Mouse (Mus musculus) limb, embryonic 12.5 days (tissue): Measurements from ENCODE around the gene Ahnak2. TPM values are rescaled to one million over a fixed set of nuclear protein-coding genes. Genes with fewer than 3 reads are reported as not detected.

Experiments used
- ATAC-seq: fragments of 200-750 bp; cut with Nextera tagmentation; 2 replicates; pipeline ENCODE4 v1.8.0; 2017; ENCODE audit warnings: low read depth, moderate TSS enrichment; ENCODE audit not compliant: insufficient number of reproducible peaks, insufficient read depth, low FRiP score, low TSS enrichment
- H3K27ac ChIP-seq: fragments of 300-500 bp; sonication (generic); 2 replicates; pipeline ENCODE4 v1.5.1; 2016; ENCODE audit warnings: mild to moderate bottlenecking, moderate library complexity
- H3K27me3 ChIP-seq: fragments of 300-500 bp; sonication (generic); 2 replicates; pipeline ENCODE4 v1.6.1; 2016; ENCODE audit warnings: mild to moderate bottlenecking, moderate library complexity
- H3K36me3 ChIP-seq: fragments of 300-500 bp; sonication (generic); 2 replicates; pipeline ENCODE4 v1.6.1; 2016; ENCODE audit warnings: mild to moderate bottlenecking, moderate library complexity
- H3K4me1 ChIP-seq: fragments of 300-500 bp; sonication (generic); replicated peaks from 2 replicates; pipeline ENCODE4 v1.6.1; 2016
- H3K4me2 ChIP-seq: fragments of 300-500 bp; sonication (generic); 2 replicates; pipeline ENCODE4 v1.6.1; 2016; ENCODE audit warnings: mild to moderate bottlenecking, moderate library complexity
- H3K4me3 ChIP-seq: fragments of 300-500 bp; sonication (generic); replicated peaks from 2 replicates; pipeline ENCODE4 v1.5.1; 2016; ENCODE audit warnings: mild to moderate bottlenecking
- H3K9ac ChIP-seq: fragments of 300-500 bp; sonication (generic); replicated peaks from 2 replicates; pipeline ENCODE4 v1.6.1; 2016; ENCODE audit warnings: mild to moderate bottlenecking, moderate library complexity
- H3K9me3 ChIP-seq: fragments of 300-500 bp; sonication (generic); 2 replicates; pipeline ENCODE4 v1.6.1; 2016; ENCODE audit warnings: mild to moderate bottlenecking, moderate library complexity
- WGBS: fragments of 180-500 bp; shearing (Covaris S2); methylation state at CpG from one replicate; pipeline ENCODE4 v1.1.7; 2016; 5-methylcytosine and 5-hydroxymethylcytosine counted together
- polyA plus RNA-seq: library from polyadenylated mRNA; unstranded; fragments of >200 nt; fragmentation: Nextera tagmentation; extraction: Ambion mirVana; gene quantifications from 2 replicates; pipeline ENCODE4 v1.2.1, GENCODE M21; 2016

Ahnak2 gene
- polyA plus RNA-seq, 1 experiment from 2014 or later = 0.26 TPM

DNA sequence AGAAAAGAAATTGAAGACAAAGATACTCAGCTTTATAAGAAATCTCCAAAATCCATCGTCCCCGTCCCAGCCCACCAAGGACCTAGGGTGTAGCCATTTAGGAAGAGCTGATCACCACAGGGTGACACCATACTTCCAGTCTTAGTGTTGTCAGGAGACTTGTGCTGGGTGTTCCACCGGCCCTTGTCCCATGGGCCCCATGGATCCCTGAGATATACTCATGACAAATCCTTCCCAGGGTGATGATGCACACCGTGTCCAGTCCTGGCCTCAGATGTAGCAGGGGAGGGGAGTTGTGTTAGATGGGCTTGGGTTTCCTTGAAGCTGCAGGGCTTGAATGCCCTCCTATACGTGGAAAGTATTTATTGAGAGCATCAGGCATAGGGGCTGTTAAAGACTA lies 44.6 kb downstream of the Ahnak2 start:
- no peak overlapping the region for H3K4me2 ChIP-seq
- H3K4me3 ChIP-seq = no peak overlapping the region
- no peak for ATAC-seq
- no peaks in the 10 kb centered on the region for H3K9me3 ChIP-seq
- no peak overlapping the region for H3K27ac ChIP-seq
- WGBS = 90% methylated on average over 5 of the region's 5 CpGs
- no peaks in the 10 kb centered on the region; the same call in 1 of the 2 replicates for H3K27me3 ChIP-seq
- H3K9ac ChIP-seq = no peak overlapping the region
- H3K36me3 ChIP-seq = no peaks in the 10 kb centered on the region
- H3K4me1 ChIP-seq = 0 out of 2 replicates have a peak, but pooled peaks cover 4% of the 10 kb centered on the region

DNA sequence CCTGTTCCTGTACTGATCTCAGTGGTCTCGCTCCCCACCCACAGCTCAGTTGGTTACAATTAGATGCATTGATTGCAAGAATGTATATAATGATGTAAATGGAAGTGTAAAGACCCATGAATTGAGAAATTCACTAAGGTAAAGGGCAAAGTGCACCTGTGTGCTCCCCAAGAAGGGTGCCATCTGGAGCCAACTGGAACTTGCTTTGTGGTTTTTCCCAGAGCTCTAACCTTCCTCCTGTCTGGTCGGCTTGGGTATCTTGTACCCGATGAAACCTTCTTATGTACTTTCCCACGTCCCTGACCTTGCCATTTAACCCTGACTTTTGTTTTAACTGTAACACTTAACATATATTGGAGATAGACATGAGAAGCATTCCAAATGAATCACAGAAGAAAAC lies 46.6 kb downstream of the Ahnak2 start:
- Histone ChIP-seq H3K4me1 (0 out of 2 replicates have a peak, but pooled peaks cover 4% of the 10 kb centered on the region), H3K4me3 (no peak overlapping the region), H3K27ac (no peak overlapping the region), H3K27me3 (no peaks in the 10 kb centered on the region; the same call in 1 of the 2 replicates), H3K9me3 (no peaks in the 10 kb centered on the region), H3K36me3 (no peaks in the 10 kb centered on the region), H3K4me2 (no peak overlapping the region), H3K9ac (no peak overlapping the region)
- whole genome bisulfite sequencing = 73% methylated on average over 4 of the region's 4 CpGs
- ATAC-seq = no peak

DNA sequence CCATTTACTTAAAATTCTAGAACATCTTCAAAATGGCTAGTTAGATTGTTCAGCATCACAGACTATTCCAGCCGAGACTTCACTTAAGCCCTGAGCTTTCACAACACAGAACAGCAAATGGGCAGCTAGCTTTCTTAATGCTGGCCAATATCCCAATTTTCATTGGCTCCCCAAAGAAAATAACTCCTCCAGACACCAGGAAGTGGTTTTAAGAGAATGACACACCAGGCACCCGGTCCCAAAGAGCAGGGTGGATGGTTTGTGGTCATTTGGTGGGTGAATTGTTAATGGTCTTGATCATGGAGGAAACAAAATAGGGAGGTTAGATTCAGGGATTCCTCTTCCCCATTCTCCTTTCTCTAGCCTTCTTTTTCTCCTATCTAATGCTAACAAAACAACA lies 50.1 kb downstream of the Ahnak2 start:
- H3K4me2 ChIP-seq = no peak overlapping the region
- no peaks in the 10 kb centered on the region for H3K9me3 ChIP-seq
- 46% methylated on average over 2 of the region's 2 CpGs for WGBS
- H3K27ac ChIP-seq = no peak overlapping the region
- H3K4me1 ChIP-seq = peaks cover 3% of the 10 kb centered on the region
- no peak for ATAC-seq
- H3K4me3 ChIP-seq = no peak overlapping the region
- no peaks in the 10 kb centered on the region; the same call in 1 of the 2 replicates for H3K27me3 ChIP-seq
- H3K36me3 ChIP-seq = no peaks in the 10 kb centered on the region
- H3K9ac ChIP-seq = no peak overlapping the region

DNA sequence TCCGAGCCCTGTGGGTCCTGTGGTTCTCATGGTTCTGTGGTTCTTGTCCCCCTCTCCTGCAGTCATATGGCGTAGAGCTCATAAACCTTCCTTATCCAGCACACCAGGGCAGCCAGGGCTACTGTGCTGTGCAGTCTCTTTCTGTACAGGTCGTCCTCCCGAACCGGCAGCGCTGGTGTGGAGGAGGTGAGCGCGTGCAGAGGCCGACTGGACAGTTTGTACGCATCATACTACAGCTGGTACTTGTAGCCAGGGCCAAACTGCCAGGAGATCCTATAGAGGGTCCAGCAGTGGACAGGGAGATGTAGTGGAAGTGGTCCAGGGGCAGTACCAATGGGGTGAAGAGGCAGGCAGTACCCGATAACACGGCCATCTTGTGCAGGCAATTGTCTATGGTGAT lies 51.5 kb downstream of the Ahnak2 start:
- no peak for ATAC-seq
- Histone ChIP-seq H3K4me3 (no peak overlapping the region), H3K9me3 (no peaks in the 10 kb centered on the region), H3K4me2 (no peak overlapping the region), H3K36me3 (no peaks in the 10 kb centered on the region), H3K4me1 (peaks cover 10% of the 10 kb centered on the region), H3K27ac (no peak overlapping the region), H3K27me3 (no peaks in the 10 kb centered on the region; the same call in 1 of the 2 replicates), H3K9ac (no peak overlapping the region)
- WGBS = 88% methylated on average over 12 of the region's 12 CpGs

DNA sequence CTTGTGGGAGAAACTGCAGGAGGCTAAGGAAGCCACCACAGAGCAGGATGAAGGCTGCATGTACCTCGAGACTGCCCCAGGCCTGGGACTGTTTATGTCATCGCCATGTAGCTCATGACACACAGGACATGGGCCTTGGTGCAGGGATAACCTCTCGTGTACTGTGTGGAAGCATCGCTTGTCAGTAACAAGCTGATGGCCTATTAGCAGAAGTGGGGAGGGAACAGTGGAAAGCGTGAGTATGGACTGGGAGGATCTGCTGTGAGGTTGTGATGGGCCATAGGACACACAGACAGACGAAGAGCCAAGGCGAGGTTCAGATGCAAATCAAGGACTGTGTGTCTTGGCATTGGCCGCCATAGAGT lies 54.9 kb downstream of the Ahnak2 start:
- no peak for ATAC-seq
- Histone ChIP-seq H3K9me3 (no peaks in the 10 kb centered on the region), H3K9ac (peak overlapping the region; percentile 34; the same call in 1 of the 2 replicates), H3K4me1 (peaks cover 10% of the 10 kb centered on the region), H3K4me2 (no peak overlapping the region), H3K27ac (peak overlapping the region; percentile 76), H3K36me3 (peaks cover 30% of the 10 kb centered on the region), H3K27me3 (no peaks in the 10 kb centered on the region), H3K4me3 (no peak overlapping the region)
- 81% methylated on average over 8 of the region's 8 CpGs for whole genome bisulfite sequencing

DNA sequence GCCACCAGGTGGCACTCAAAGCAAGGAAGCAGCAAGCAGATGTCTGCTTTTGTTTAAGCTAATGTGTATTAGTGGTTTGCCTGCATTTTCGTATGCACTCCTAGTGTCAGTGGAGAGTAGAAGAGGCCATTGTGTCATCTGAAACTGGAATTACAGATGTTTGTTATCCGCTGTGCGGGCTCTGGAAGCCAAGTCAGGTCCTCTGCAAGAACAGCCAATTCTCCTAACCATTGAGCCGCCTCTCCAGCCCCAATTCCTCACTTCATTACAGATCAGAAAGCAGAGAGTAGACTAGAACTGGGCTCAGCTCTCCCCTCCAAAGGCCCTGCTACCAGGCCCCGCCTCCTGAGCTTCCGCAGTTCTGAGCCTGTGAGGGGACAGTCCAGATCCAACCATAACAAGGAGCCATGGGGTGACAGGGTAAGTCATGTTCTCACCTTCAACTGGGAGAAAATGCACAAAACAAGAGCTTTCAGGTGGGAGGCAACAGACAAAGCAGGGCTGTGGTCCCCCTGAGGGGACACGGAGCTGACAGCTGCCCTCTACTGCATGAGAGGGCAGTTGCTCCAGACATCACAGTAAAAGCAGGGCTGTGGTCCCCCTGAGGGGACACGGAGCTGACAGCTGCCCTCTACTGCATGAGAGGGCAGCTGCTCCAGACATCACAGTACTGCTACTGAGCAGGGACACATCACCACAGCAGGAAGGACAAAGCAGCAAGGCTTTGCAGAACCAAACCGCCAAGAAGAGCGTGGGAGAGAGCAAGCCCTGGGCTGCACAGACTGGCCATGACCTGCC lies 55.5 kb downstream of the Ahnak2 start:
- Histone ChIP-seq H3K9me3 (no peaks in the 10 kb centered on the region), H3K27me3 (no peaks in the 10 kb centered on the region), H3K4me3 (no peak overlapping the region), H3K4me1 (peaks cover 10% of the 10 kb centered on the region), H3K36me3 (peaks cover 36% of the 10 kb centered on the region), H3K9ac (peak overlapping the region; percentile 34; the same call in 1 of the 2 replicates), H3K4me2 (peak overlapping the region; percentile 18), H3K27ac (peak overlapping the region; percentile 76)
- peak; percentile 40; the same call in 1 of the 2 replicates for ATAC-seq
- 22% methylated on average over 10 of the region's 10 CpGs for WGBS

DNA sequence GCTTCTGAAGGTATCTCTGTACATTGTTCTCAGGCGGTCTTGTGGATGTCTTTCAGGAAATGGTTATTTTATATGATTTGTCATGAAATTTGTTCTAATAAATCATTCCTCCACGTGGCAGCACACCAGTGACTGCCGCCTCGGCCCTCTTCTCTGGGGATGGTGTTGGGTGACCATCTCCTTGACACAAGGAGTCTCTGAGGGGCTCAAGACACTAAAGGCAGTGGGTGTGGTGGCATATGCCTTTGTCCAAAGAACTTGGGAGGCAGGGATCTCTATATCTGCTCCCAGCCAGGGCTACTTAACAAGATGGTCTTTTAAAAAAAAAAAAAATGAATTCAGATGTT lies 56.0 kb downstream of the Ahnak2 start:
- WGBS = 80% methylated on average over 4 of the region's 4 CpGs

DNA sequence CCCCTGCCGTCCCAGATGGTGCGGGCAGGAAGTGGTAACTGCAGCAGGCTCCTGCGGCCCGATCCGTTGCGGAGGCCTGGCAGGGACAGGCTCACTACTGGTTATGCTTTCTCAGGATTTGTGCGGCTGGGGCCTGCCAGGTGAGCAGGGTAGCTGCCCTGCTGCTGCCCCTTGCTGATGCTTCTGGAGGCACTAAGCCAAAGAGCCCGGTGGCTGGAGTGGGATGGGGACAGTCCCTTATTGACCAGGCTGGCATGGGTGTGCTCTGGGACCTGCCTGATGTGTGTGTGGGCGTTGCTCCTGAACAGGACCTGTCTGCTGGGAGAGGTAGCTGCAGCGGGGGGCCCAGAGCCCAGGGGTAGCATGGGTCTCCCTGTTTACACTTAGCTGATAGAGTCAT lies 56.7 kb downstream of the Ahnak2 start:
- H3K4me2 ChIP-seq = no peak overlapping the region
- H3K4me3 ChIP-seq = no peak overlapping the region
- WGBS = 87% methylated on average over 10 of the region's 10 CpGs
- no peak for ATAC-seq
- H3K27ac ChIP-seq = no peak overlapping the region
- no peaks in the 10 kb centered on the region for H3K9me3 ChIP-seq
- H3K9ac ChIP-seq = no peak overlapping the region
- no peaks in the 10 kb centered on the region for H3K27me3 ChIP-seq
- peaks cover 10% of the 10 kb centered on the region for H3K4me1 ChIP-seq
- peaks cover 45% of the 10 kb centered on the region for H3K36me3 ChIP-seq

More for the DNA sequence above, 56.0 kb downstream of the Ahnak2 start:
- H3K4me2 ChIP-seq = no peak overlapping the region
- no peak overlapping the region for H3K27ac ChIP-seq
- peaks cover 10% of the 10 kb centered on the region for H3K4me1 ChIP-seq
- no peaks in the 10 kb centered on the region for H3K27me3 ChIP-seq
- H3K9ac ChIP-seq = no peak overlapping the region
- peaks cover 40% of the 10 kb centered on the region for H3K36me3 ChIP-seq
- ATAC-seq = no peak
- no peak overlapping the region for H3K4me3 ChIP-seq
- no peaks in the 10 kb centered on the region for H3K9me3 ChIP-seq

DNA sequence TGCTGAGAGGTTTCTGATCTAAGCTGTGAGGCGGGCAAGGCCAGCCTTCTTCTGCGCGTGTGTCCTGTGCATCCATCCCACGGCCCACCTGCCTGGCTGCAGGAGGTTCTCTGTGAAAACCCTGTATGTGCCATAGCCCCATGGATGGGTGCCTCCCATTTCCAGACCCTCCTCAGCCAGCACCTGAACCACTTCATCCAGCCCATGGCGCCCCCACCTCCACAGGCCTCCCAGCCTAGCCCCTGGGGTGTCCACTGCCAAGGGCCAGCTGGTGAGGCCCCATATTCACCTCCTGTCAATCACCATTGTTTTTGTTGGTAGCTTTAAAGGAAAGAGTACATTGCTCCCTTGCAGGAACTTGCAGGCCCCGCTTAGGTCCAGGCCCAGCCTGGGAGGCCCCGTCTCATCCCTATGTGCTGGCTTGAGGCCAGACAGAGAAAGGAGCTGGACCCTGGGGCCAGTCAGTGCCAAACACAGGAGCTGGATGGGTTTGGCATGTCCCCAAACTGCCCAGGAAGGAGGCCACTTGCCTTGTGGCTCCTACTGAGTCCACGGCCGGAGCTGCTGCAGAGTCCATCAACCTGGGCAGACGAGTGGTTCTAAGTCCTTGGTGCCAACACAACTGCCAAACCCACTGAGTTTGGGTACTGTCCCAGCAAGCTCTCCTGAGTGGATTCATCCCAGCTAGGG lies 57.4 kb downstream of the Ahnak2 start:
- Histone ChIP-seq H3K4me1 (peaks cover 10% of the 10 kb centered on the region), H3K36me3 (peaks cover 52% of the 10 kb centered on the region), H3K4me3 (no peak overlapping the region), H3K9me3 (no peaks in the 10 kb centered on the region), H3K4me2 (no peak overlapping the region), H3K27me3 (no peaks in the 10 kb centered on the region), H3K9ac (no peak overlapping the region; the same call in 1 of the 2 replicates), H3K27ac (no peak overlapping the region)
- WGBS = 89% methylated on average over 10 of the region's 10 CpGs
- no peak for ATAC-seq

DNA sequence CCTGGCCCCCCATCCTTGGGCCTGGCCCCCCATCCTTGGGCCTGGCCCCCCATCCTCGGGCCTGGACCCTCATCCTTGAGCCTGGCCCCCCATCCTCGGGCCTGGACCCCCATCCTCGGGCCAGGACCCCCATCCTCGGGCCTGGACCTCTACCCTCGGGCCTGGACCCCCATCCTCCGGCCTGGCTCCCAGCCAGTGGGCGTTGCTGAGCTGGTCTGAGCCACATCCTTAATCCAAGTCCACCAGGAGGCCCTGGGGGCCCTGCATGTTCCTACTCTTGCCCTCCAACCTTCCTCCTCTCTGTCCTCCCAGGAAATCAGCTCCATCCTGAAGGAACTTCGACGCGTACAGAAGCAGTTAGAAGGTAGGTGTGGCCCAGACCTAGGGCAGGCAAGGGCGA lies 58.2 kb downstream of the Ahnak2 start:
- H3K4me2 ChIP-seq = no peak overlapping the region
- ATAC-seq = no peak
- no peak overlapping the region for H3K27ac ChIP-seq
- peaks cover 10% of the 10 kb centered on the region for H3K4me1 ChIP-seq
- H3K9me3 ChIP-seq = no peaks in the 10 kb centered on the region
- H3K27me3 ChIP-seq = no peaks in the 10 kb centered on the region
- H3K4me3 ChIP-seq = no peak overlapping the region
- H3K9ac ChIP-seq = no peak overlapping the region; the same call in 1 of the 2 replicates
- WGBS = 76% methylated on average over 11 of the region's 11 CpGs
- peaks cover 60% of the 10 kb centered on the region for H3K36me3 ChIP-seq

DNA sequence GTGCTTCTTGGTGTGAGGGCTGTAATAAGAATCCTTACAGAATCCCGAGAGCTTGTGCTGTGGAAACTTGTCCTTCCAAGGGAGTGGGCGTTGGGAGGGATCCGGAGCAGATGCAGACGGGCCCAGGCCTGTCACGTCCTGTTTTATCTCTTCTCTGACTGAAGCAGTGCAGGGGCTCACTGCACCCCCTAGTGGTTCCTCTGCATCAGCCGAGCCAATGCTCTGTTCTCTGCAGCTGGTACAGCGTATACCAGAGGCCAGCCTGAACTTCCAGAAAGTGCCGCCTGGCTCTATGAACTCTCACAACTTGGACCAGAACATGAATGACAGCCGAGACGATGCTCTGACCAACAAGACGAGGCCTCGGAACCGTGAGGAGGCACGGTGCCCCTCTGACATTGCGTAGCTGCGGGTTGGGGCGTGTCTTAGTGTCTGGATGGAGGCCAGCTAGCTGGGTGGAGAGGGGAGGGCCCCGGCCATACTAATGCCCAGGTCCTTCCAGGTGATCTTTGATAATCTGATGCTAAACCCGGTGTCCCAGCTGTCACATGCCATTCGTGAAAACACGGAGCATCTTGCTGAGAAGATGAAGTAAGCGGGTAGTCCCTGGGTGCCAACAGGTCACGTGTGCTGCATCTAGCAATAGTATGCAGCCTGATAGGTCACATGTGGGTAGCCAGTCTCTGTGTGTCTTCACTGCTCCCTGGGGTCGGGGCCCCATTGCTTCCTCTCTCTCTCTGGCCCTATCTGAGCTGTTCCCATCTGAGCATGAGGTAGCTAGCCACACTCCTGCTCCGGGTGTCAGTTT lies 59.1 kb downstream of the Ahnak2 start:
- WGBS = 58% methylated on average over 25 of the region's 25 CpGs
- no peaks in the 10 kb centered on the region for H3K27me3 ChIP-seq
- no peaks in the 10 kb centered on the region for H3K9me3 ChIP-seq
- H3K4me2 ChIP-seq = no peak overlapping the region
- H3K9ac ChIP-seq = peak overlapping the region; percentile 5; the same call in 1 of the 2 replicates
- H3K27ac ChIP-seq = peak overlapping the region; percentile 25; the same call in 1 of the 2 replicates
- peak; percentile 56 for ATAC-seq
- H3K4me3 ChIP-seq = no peak overlapping the region
- peaks cover 69% of the 10 kb centered on the region for H3K36me3 ChIP-seq
- peaks cover 10% of the 10 kb centered on the region for H3K4me1 ChIP-seq
